Mouse (Mus musculus): ENCODE results near the gene Ubn2. TPM values are rescaled to one million over a fixed set of nuclear protein-coding genes. Genes with fewer than 3 reads are reported as not detected.
"Not testable (repeated sequence)": the region's sequence is repeated elsewhere in the genome, so short reads cannot be mapped to it uniquely, and the experiment has no call there.

Ubn2 gene
- total and polyA plus RNA-seq, 2 experiments from 2014 or later: 8.8 to 30.0 TPM

GRCm38 (mm10) chr6:38533428-38534405 lies 100.0 kb downstream of the Ubn2 start, which contains the start of gene Fmc1:
Gene Fmc1 (plus strand): TSS chr6:38533502.
- H3K27me3 ChIP-seq (ENCODE audit: insufficient read depth, low read length): no peaks in the 10 kb centered on the region
- no peaks in the 10 kb centered on the region for H3K9me3 ChIP-seq (ENCODE audit: low read length)
- 5% methylated on average over 41 of the region's 41 CpGs for WGBS
- H3K4me2 ChIP-seq (ENCODE audit: low read depth): peak within 1 kb of the TSS; percentile 58
- H3K9ac ChIP-seq: peak within 1 kb of the TSS; percentile 97
- peak; percentile 64 for TF ChIP-seq CTCF (IDR thresholded peaks at IDR 0.05; ENCODE audit: low read depth)
- peak; percentile 100 for DNase-seq
- H3K4me1 ChIP-seq (ENCODE audit: insufficient read depth): 0 out of 2 replicates have a peak, but pooled peaks cover 4% of the 10 kb centered on the region
- peak within 1 kb of the TSS; percentile 98 for H3K27ac ChIP-seq (ENCODE audit: low read depth, low read length)
- ATAC-seq: peak; percentile 90
- peak within 1 kb of the TSS; percentile 91 for H3K4me3 ChIP-seq (ENCODE audit: low read depth, low read length)
- no peaks in the 10 kb centered on the region for H3K36me3 ChIP-seq (ENCODE audit: insufficient read depth)

GRCm38 (mm10) chr6:38534640-38535365 lies 101.1 kb downstream of the Ubn2 start:
- TF ChIP-seq CTCF (IDR thresholded peaks at IDR 0.05; ENCODE audit: low read depth): peak; percentile 98
- DNase-seq (peak; percentile 97), ATAC-seq (peak; percentile 77)
- H3K36me3 ChIP-seq (ENCODE audit: insufficient read depth): peaks cover 1% of the 10 kb centered on the region
- H3K9ac ChIP-seq: peak overlapping the region; percentile 97
- peak overlapping the region; percentile 46 for H3K4me2 ChIP-seq (ENCODE audit: low read depth)
- H3K27me3 ChIP-seq (ENCODE audit: insufficient read depth, low read length): no peaks in the 10 kb centered on the region
- WGBS: under 1% methylated on average over 53 of the region's 53 CpGs
- peak overlapping the region; percentile 98 for H3K27ac ChIP-seq (ENCODE audit: low read depth, low read length)
- H3K4me3 ChIP-seq (ENCODE audit: low read depth, low read length): peak overlapping the region; percentile 91
- H3K9me3 ChIP-seq (ENCODE audit: low read length): no peaks in the 10 kb centered on the region
- H3K4me1 ChIP-seq (ENCODE audit: insufficient read depth): 0 out of 2 replicates have a peak, but pooled peaks cover 4% of the 10 kb centered on the region

- H3K27me3 ChIP-seq (ENCODE audit: insufficient read depth, low read length): no peaks in the 10 kb centered on the region
- no peak for TF ChIP-seq CTCF (IDR thresholded peaks at IDR 0.05; ENCODE audit: low read depth)
- under 1% methylated on average over 9 of the region's 9 CpGs for WGBS
- ATAC-seq: no peak
- DNase-seq: no peak
- 0 out of 2 replicates have a peak, but pooled peaks cover 4% of the 10 kb centered on the region for H3K4me1 ChIP-seq (ENCODE audit: insufficient read depth)
- no peaks in the 10 kb centered on the region for H3K9me3 ChIP-seq (ENCODE audit: low read length)
- peak overlapping the region; percentile 97 for H3K9ac ChIP-seq
- H3K36me3 ChIP-seq (ENCODE audit: insufficient read depth): peaks cover 6% of the 10 kb centered on the region
- H3K4me3 ChIP-seq (ENCODE audit: low read depth, low read length): peak overlapping the region; percentile 91
- peak overlapping the region; percentile 98 for H3K27ac ChIP-seq (ENCODE audit: low read depth, low read length)
- H3K4me2 ChIP-seq (ENCODE audit: low read depth): peak overlapping the region; percentile 46
Observed at GRCm38 (mm10) chr6:38535366-38535690, 101.6 kb downstream of the Ubn2 start.

GRCm38 (mm10) chr6:38535788-38536187 lies 102.0 kb downstream of the Ubn2 start:
- peak overlapping the region; percentile 98 for H3K27ac ChIP-seq (ENCODE audit: low read depth, low read length)
- peak overlapping the region; percentile 46 for H3K4me2 ChIP-seq (ENCODE audit: low read depth)
- no peaks in the 10 kb centered on the region for H3K9me3 ChIP-seq (ENCODE audit: low read length)
- no peaks in the 10 kb centered on the region for H3K27me3 ChIP-seq (ENCODE audit: insufficient read depth, low read length)
- TF ChIP-seq CTCF (IDR thresholded peaks at IDR 0.05; ENCODE audit: low read depth): no peak
- H3K36me3 ChIP-seq (ENCODE audit: insufficient read depth): peaks cover 7% of the 10 kb centered on the region
- WGBS: 95% methylated on average over 1 of the region's 1 CpGs
- ATAC-seq (no peak), DNase-seq (no peak)
- peak overlapping the region; percentile 97; the same call in 1 of the 2 replicates for H3K9ac ChIP-seq
- 0 out of 2 replicates have a peak, but pooled peaks cover 4% of the 10 kb centered on the region for H3K4me1 ChIP-seq (ENCODE audit: insufficient read depth)
- peak overlapping the region; percentile 91 for H3K4me3 ChIP-seq (ENCODE audit: low read depth, low read length)

- ATAC-seq; H3K27ac ChIP-seq (ENCODE audit: low read depth, low read length); DNase-seq; H3K4me1 ChIP-seq (ENCODE audit: insufficient read depth); H3K9me3 ChIP-seq (ENCODE audit: low read length); H3K4me3 ChIP-seq (ENCODE audit: low read depth, low read length); H3K36me3 ChIP-seq (ENCODE audit: insufficient read depth); H3K4me2 ChIP-seq (ENCODE audit: low read depth); H3K9ac ChIP-seq; H3K27me3 ChIP-seq (ENCODE audit: insufficient read depth, low read length): not testable (repeated sequence)
- 90% methylated on average over 4 of the region's 5 CpGs for WGBS
Observed at GRCm38 (mm10) chr6:38544141-38544540, 110.4 kb downstream of the Ubn2 start.

GRCm38 (mm10) chr6:38547005-38547404 lies 113.3 kb downstream of the Ubn2 start:
- H3K9me3 ChIP-seq (ENCODE audit: low read length); H3K27me3 ChIP-seq (ENCODE audit: insufficient read depth, low read length): not testable (repeated sequence)

More at GRCm38 (mm10) chr6:38547005-38547404, 113.3 kb downstream of the Ubn2 start:
- not testable (repeated sequence) for H3K36me3 ChIP-seq (ENCODE audit: insufficient read depth); H3K4me2 ChIP-seq (ENCODE audit: low read depth); H3K4me3 ChIP-seq (ENCODE audit: low read depth, low read length); H3K27ac ChIP-seq (ENCODE audit: low read depth, low read length); H3K4me1 ChIP-seq (ENCODE audit: insufficient read depth); ATAC-seq; H3K9ac ChIP-seq; DNase-seq
- 89% methylated on average over 2 of the region's 2 CpGs for WGBS
